Mouse (Mus musculus): Measurements from ENCODE around the gene Otub1. TPM values are rescaled to one million over a fixed set of nuclear protein-coding genes. Genes with fewer than 3 reads are reported as not detected.

Gene Otub1
- total and polyA plus RNA-seq, 3 experiments = 103 to 285 (median 194) TPM

- no peak for TF ChIP-seq UBTF (IDR thresholded peaks at IDR 0.05; ENCODE audit: borderline replicate concordance, insufficient read depth, low read depth, low read length)
Observed at GRCm38 (mm10) chr19:7177804-7178511, 28.2 kb downstream of the Otub1 start (continued).

- Histone ChIP-seq H3K4me3 (ENCODE audit: control insufficient read depth in 1 of 2, insufficient read depth in 1 of 2, low read depth in 2 of 2, low read length in 2 of 2) (no peak overlapping the region), H3K9ac (ENCODE audit: control insufficient read depth, low read depth, low read length, poor library complexity, severe bottlenecking) (no peak overlapping the region), H3K79me2 (ENCODE audit: control insufficient read depth, insufficient read depth, low read length, poor library complexity) (no peaks in the 10 kb centered on the region), H3K27me3 (ENCODE audit: control insufficient read depth in 1 of 2, insufficient read depth in 2 of 2, low read length in 2 of 2) (no peaks in the 10 kb centered on the region), H3K36me3 (ENCODE audit: control insufficient read depth in 1 of 2, insufficient read depth in 2 of 2, low read length in 2 of 2) (no peaks in the 10 kb centered on the region), H3K4me1 (ENCODE audit: control insufficient read depth in 1 of 2, insufficient read depth in 2 of 2, low read length in 2 of 2) (peaks cover 1 to 3% of the 10 kb centered on the region in 2 experiments; a peak in 3 of 4 replicates), H3K27ac (ENCODE audit: control insufficient read depth, low read depth, low read length) (no peak overlapping the region), H3K9me3 (replicated peaks; ENCODE audit: insufficient read depth, low read length) (no peaks in the 10 kb centered on the region)
- TF ChIP-seq ZMIZ1 (IDR thresholded peaks at IDR 0.05; ENCODE audit: low read depth, low read length) (no peak), ZC3H11A (IDR thresholded peaks at IDR 0.05; ENCODE audit: low read depth, low read length) (no peak), NELFE (IDR thresholded peaks at IDR 0.05; ENCODE audit: low read depth, low read length) (no peak), CTCF (IDR thresholded peaks at IDR 0.05 in 2 of 3, conservative IDR thresholded peaks at IDR 0.05 in 1 of 3; ENCODE audit: control insufficient read depth in 1 of 3, insufficient read depth in 1 of 3, low read depth in 2 of 3, low read length in 3 of 3, poor library complexity in 1 of 3, severe bottlenecking in 1 of 3) (no peak), ZKSCAN1 (IDR thresholded peaks at IDR 0.05; ENCODE audit: low read depth, low read length) (no peak), UBTF (IDR thresholded peaks at IDR 0.05; ENCODE audit: borderline replicate concordance, insufficient read depth, low read depth, low read length) (no peak), MXI1 (IDR thresholded peaks at IDR 0.05; ENCODE audit: low read depth, low read length) (no peak), SMC3 (IDR thresholded peaks at IDR 0.05; ENCODE audit: low read depth, low read length) (no peak), HCFC1 (IDR thresholded peaks at IDR 0.05; ENCODE audit: low read depth, low read length) (no peak), TAL1 (IDR thresholded peaks at IDR 0.05; ENCODE audit: low read length) (no peak), TBP (IDR thresholded peaks at IDR 0.05; ENCODE audit: low read depth, low read length) (no peak), MAFK (IDR thresholded peaks at IDR 0.05; ENCODE audit: borderline replicate concordance, low read depth, low read length) (no peak), NRF1 (IDR thresholded peaks at IDR 0.05; ENCODE audit: insufficient read depth, low read depth, low read length, poor library complexity, severe bottlenecking) (no peak)
- no peak for DNase-seq (ENCODE audit: low read depth, low spot score)
Observed at GRCm38 (mm10) chr19:7176041-7176696, 29.9 kb downstream of the Otub1 start.

GRCm38 (mm10) chr19:7172051-7172866 is 33.9 kb downstream of the Otub1 start:
- H3K4me3 ChIP-seq (ENCODE audit: control insufficient read depth in 1 of 2, insufficient read depth in 1 of 2, low read depth in 2 of 2, low read length in 2 of 2) = no peak overlapping the region
- H3K9ac ChIP-seq (ENCODE audit: control insufficient read depth, low read depth, low read length, poor library complexity, severe bottlenecking) = no peak overlapping the region
- H3K9me3 ChIP-seq (replicated peaks; ENCODE audit: insufficient read depth, low read length) = no peaks in the 10 kb centered on the region
- H3K4me1 ChIP-seq (ENCODE audit: control insufficient read depth in 1 of 2, insufficient read depth in 2 of 2, low read length in 2 of 2) = peaks cover 4 to 5% of the 10 kb centered on the region in 2 experiments; a peak in 3 of 4 replicates
- H3K36me3 ChIP-seq (ENCODE audit: control insufficient read depth in 1 of 2, insufficient read depth in 2 of 2, low read length in 2 of 2) = no peaks in the 10 kb centered on the region
- no peaks in the 10 kb centered on the region for H3K27me3 ChIP-seq (ENCODE audit: control insufficient read depth in 1 of 2, insufficient read depth in 2 of 2, low read length in 2 of 2)
- no peak overlapping the region for H3K27ac ChIP-seq (ENCODE audit: control insufficient read depth, low read depth, low read length)
- DNase-seq (ENCODE audit: low read depth, low spot score) = no peak
- TF ChIP-seq POLR2A (IDR thresholded peaks at IDR 0.05; ENCODE audit: control insufficient read depth in 1 of 2, insufficient read depth in 1 of 2, low read depth in 1 of 2, low read length in 2 of 2, poor library complexity in 1 of 2) (no peak), EP300 (IDR thresholded peaks at IDR 0.05; ENCODE audit: low read depth in 1 of 2, low read length in 2 of 2) (no peak), ETS1 (IDR thresholded peaks at IDR 0.05; ENCODE audit: low read depth, low read length) (no peak), MYC (IDR thresholded peaks at IDR 0.05; ENCODE audit: low read depth, low read length) (no peak), MEF2A (IDR thresholded peaks at IDR 0.05; ENCODE audit: extremely low read depth, insufficient replicate concordance, low read depth, low read length, poor library complexity, severe bottlenecking) (no peak), TCF12 (IDR thresholded peaks at IDR 0.05; ENCODE audit: low read depth, low read length) (no peak), JUND (IDR thresholded peaks at IDR 0.05; ENCODE audit: low read depth, low read length) (no peak), SMC3 (IDR thresholded peaks at IDR 0.05; ENCODE audit: low read depth, low read length) (no peak), CHD1 (IDR thresholded peaks at IDR 0.05; ENCODE audit: low read depth, low read length) (no peak), POLR2AphosphoS2 (IDR thresholded peaks at IDR 0.05; ENCODE audit: low read length) (no peak), MAX (IDR thresholded peaks at IDR 0.05; ENCODE audit: low read length) (no peak), MAZ (IDR thresholded peaks at IDR 0.05; ENCODE audit: low read depth, low read length) (no peak), KAT2A (conservative IDR thresholded peaks at IDR 0.05; ENCODE audit: low read depth, low read length) (no peak), SIN3A (IDR thresholded peaks at IDR 0.05; ENCODE audit: low read length) (no peak), MAFK (IDR thresholded peaks at IDR 0.05; ENCODE audit: borderline replicate concordance, low read depth, low read length) (no peak)
- no peaks in the 10 kb centered on the region for H3K79me2 ChIP-seq (ENCODE audit: control insufficient read depth, insufficient read depth, low read length, poor library complexity)
